Mouse (Mus musculus) midbrain, embryonic 11.5 days (tissue): ENCODE results near the gene Ecel1. TPM values are rescaled to one million over a fixed set of nuclear protein-coding genes. Genes with fewer than 3 reads are reported as not detected.

Source experiments
- ATAC-seq: fragments of 200-750 bp; cut with Nextera tagmentation; 2 replicates; pipeline ENCODE4 v1.8.0; 2017; ENCODE audit warnings: moderate TSS enrichment, moderate library complexity; ENCODE audit not compliant: low FRiP score
- DNase-seq: peaks from one replicate; pipeline ENCODE4 v3.0.0; 2015; ENCODE audit warnings: low spot score; ENCODE audit errors: missing footprints
- H3K27ac ChIP-seq: fragments of 300-500 bp; sonication (generic); 2 replicates; pipeline ENCODE4 v1.5.1; 2014; ENCODE audit warnings: low read depth, low read length
- H3K27me3 ChIP-seq: fragments of 300-500 bp; sonication (generic); 2 replicates; pipeline ENCODE4 v1.6.1; 2014; ENCODE audit warnings: mild to moderate bottlenecking, low read length, moderate library complexity, mixed read lengths; ENCODE audit not compliant: control insufficient read depth, insufficient read depth
- H3K36me3 ChIP-seq: fragments of 300-500 bp; sonication (generic); 2 replicates; pipeline ENCODE4 v1.6.1; 2014; ENCODE audit warnings: mild to moderate bottlenecking, low read length, moderate library complexity, mixed read lengths; ENCODE audit not compliant: control insufficient read depth, insufficient read depth
- H3K4me1 ChIP-seq: fragments of 300-500 bp; sonication (generic); 2 replicates; pipeline ENCODE4 v1.6.1; 2014; ENCODE audit warnings: low read length; ENCODE audit not compliant: control insufficient read depth, insufficient read depth
- H3K4me2 ChIP-seq: fragments of 300-500 bp; sonication (generic); 2 replicates; pipeline ENCODE4 v1.6.1; 2014; ENCODE audit warnings: mild to moderate bottlenecking, moderate library complexity
- H3K4me3 ChIP-seq: fragments of 300-500 bp; sonication (generic); 2 replicates; pipeline ENCODE4 v1.5.1; 2014; ENCODE audit warnings: low read depth, low read length
- H3K9ac ChIP-seq: fragments of 300-500 bp; sonication (generic); 2 replicates; pipeline ENCODE4 v1.6.1; 2014; ENCODE audit warnings: low read length
- H3K9me3 ChIP-seq: fragments of 300-500 bp; sonication (generic); 2 replicates; pipeline ENCODE4 v1.6.1; 2016; ENCODE audit warnings: low read length; ENCODE audit not compliant: control insufficient read depth
- WGBS: fragments of 180-500 bp; shearing (Covaris S2); extraction: QIAGEN DNeasy Blood & Tissue Kit; methylation state at CpG from one replicate; pipeline ENCODE4 v1.1.7; 2014; 5-methylcytosine and 5-hydroxymethylcytosine counted together
- polyA plus RNA-seq: library from polyadenylated mRNA; unstranded; fragments of >200 nt; fragmentation: Nextera tagmentation; extraction: Ambion mirVana; gene quantifications from 2 replicates; pipeline ENCODE4 v1.2.1, GENCODE M21; 2014

The Ecel1 gene
- 2.7 and 3.1 TPM in 2 replicates for polyA plus RNA-seq

- Histone ChIP-seq H3K27ac (no peak within 1 kb of the TSS), H3K9me3 (no peaks in the 10 kb centered on the region), H3K4me3 (peak within 1 kb of the TSS; percentile 31), H3K9ac (peak within 1 kb of the TSS; percentile 17), H3K4me1 (peaks cover 7% of the 10 kb centered on the region; the same call in 1 of the 2 replicates), H3K36me3 (no peaks in the 10 kb centered on the region), H3K27me3 (peaks cover 73% of the 10 kb centered on the region), H3K4me2 (peak within 1 kb of the TSS; percentile 46)
- 3% methylated on average over 11 of the region's 12 CpGs for WGBS
- ATAC-seq = peak; percentile 38; the same call in 1 of the 2 replicates
- peak; percentile 92 for DNase-seq
Observed at GRCm38 (mm10) chr1:87156199-87156587, at the start of gene Ecel1. TSS of gene Ecel1 (minus strand) at chr1:87156521.

GRCm38 (mm10) chr1:87205502-87205901 is 49.2 kb upstream of the Ecel1 start:
- Histone ChIP-seq H3K9me3 (no peaks in the 10 kb centered on the region), H3K4me2 (no peak overlapping the region), H3K27me3 (peaks cover 2% of the 10 kb centered on the region; the same call in 1 of the 2 replicates), H3K9ac (no peak overlapping the region), H3K36me3 (no peaks in the 10 kb centered on the region), H3K4me3 (no peak overlapping the region), H3K27ac (no peak overlapping the region), H3K4me1 (no peaks in the 10 kb centered on the region)
- 51% methylated on average over 3 of the region's 3 CpGs for WGBS
- DNase-seq (no peak), ATAC-seq (no peak)

- 62% methylated on average over 6 of the region's 6 CpGs for WGBS
- H3K9ac ChIP-seq = no peak overlapping the region
- H3K4me2 ChIP-seq = no peak overlapping the region
- no peak overlapping the region for H3K27ac ChIP-seq
- no peaks in the 10 kb centered on the region for H3K4me1 ChIP-seq
- H3K27me3 ChIP-seq = peaks cover 2% of the 10 kb centered on the region; the same call in 1 of the 2 replicates
- no peak overlapping the region for H3K4me3 ChIP-seq
- H3K9me3 ChIP-seq = no peaks in the 10 kb centered on the region
- no peak for ATAC-seq
- H3K36me3 ChIP-seq = no peaks in the 10 kb centered on the region
- DNase-seq = no peak
Observed at GRCm38 (mm10) chr1:87205038-87205437, 48.7 kb upstream of the Ecel1 start.

GRCm38 (mm10) chr1:87204465-87204864 is 48.1 kb upstream of the Ecel1 start, which contains the start of gene Chrng:
TSS of gene Chrng (plus strand) at chr1:87204657.
- no peak within 1 kb of the TSS for H3K9ac ChIP-seq
- 88% methylated on average over 7 of the region's 7 CpGs for WGBS
- H3K4me3 ChIP-seq = no peak within 1 kb of the TSS
- peaks cover 2% of the 10 kb centered on the region; the same call in 1 of the 2 replicates for H3K27me3 ChIP-seq
- H3K27ac ChIP-seq = no peak within 1 kb of the TSS
- H3K9me3 ChIP-seq = no peaks in the 10 kb centered on the region
- ATAC-seq (no peak), DNase-seq (no peak)
- H3K36me3 ChIP-seq = no peaks in the 10 kb centered on the region
- no peaks in the 10 kb centered on the region for H3K4me1 ChIP-seq
- H3K4me2 ChIP-seq = no peak within 1 kb of the TSS

GRCm38 (mm10) chr1:87203779-87204178 is 47.5 kb upstream of the Ecel1 start:
- Histone ChIP-seq H3K27me3 (peaks cover 2% of the 10 kb centered on the region; the same call in 1 of the 2 replicates), H3K4me1 (no peaks in the 10 kb centered on the region), H3K4me2 (no peak overlapping the region), H3K27ac (no peak overlapping the region), H3K9me3 (no peaks in the 10 kb centered on the region), H3K9ac (no peak overlapping the region), H3K4me3 (no peak overlapping the region), H3K36me3 (no peaks in the 10 kb centered on the region)
- DNase-seq (no peak), ATAC-seq (no peak)
- 83% methylated on average over 5 of the region's 5 CpGs for WGBS

GRCm38 (mm10) chr1:87201848-87202247 is 45.5 kb upstream of the Ecel1 start:
- Histone ChIP-seq H3K9me3 (no peaks in the 10 kb centered on the region), H3K27ac (no peak overlapping the region), H3K36me3 (no peaks in the 10 kb centered on the region), H3K4me1 (no peaks in the 10 kb centered on the region), H3K4me3 (no peak overlapping the region), H3K4me2 (no peak overlapping the region), H3K27me3 (no peaks in the 10 kb centered on the region; the same call in 1 of the 2 replicates), H3K9ac (no peak overlapping the region)
- ATAC-seq = no peak
- DNase-seq = no peak
- 63% methylated on average over 1 of the region's 1 CpGs for WGBS

- Histone ChIP-seq H3K9me3 (no peaks in the 10 kb centered on the region), H3K4me2 (no peak overlapping the region), H3K9ac (no peak overlapping the region), H3K36me3 (no peaks in the 10 kb centered on the region), H3K4me1 (no peaks in the 10 kb centered on the region), H3K27ac (no peak overlapping the region), H3K4me3 (no peak overlapping the region), H3K27me3 (no peaks in the 10 kb centered on the region)
- DNase-seq = no peak
- ATAC-seq = no peak
- 71% methylated on average over 2 of the region's 2 CpGs for WGBS
Observed at GRCm38 (mm10) chr1:87200811-87201210, 44.5 kb upstream of the Ecel1 start.

GRCm38 (mm10) chr1:87198119-87199065 is 42.1 kb upstream of the Ecel1 start:
- no peaks in the 10 kb centered on the region for H3K9me3 ChIP-seq
- no peaks in the 10 kb centered on the region for H3K4me1 ChIP-seq
- no peak overlapping the region for H3K4me3 ChIP-seq
- H3K36me3 ChIP-seq = no peaks in the 10 kb centered on the region
- ATAC-seq (no peak), DNase-seq (no peak)
- H3K27ac ChIP-seq = no peak overlapping the region
- no peak overlapping the region for H3K4me2 ChIP-seq
- WGBS = 79% methylated on average over 12 of the region's 12 CpGs
- H3K9ac ChIP-seq = no peak overlapping the region
- H3K27me3 ChIP-seq = no peaks in the 10 kb centered on the region

GRCm38 (mm10) chr1:87197296-87197695 is 41.0 kb upstream of the Ecel1 start:
- Histone ChIP-seq H3K9me3 (no peaks in the 10 kb centered on the region), H3K36me3 (no peaks in the 10 kb centered on the region), H3K27me3 (no peaks in the 10 kb centered on the region), H3K4me1 (no peaks in the 10 kb centered on the region), H3K27ac (no peak overlapping the region), H3K4me2 (no peak overlapping the region), H3K9ac (no peak overlapping the region), H3K4me3 (no peak overlapping the region)
- ATAC-seq (no peak), DNase-seq (no peak)
- WGBS = 86% methylated on average over 9 of the region's 9 CpGs
